Mouse (Mus musculus): ENCODE measurements around the gene Usp33.

The Usp33 gene

DNA sequence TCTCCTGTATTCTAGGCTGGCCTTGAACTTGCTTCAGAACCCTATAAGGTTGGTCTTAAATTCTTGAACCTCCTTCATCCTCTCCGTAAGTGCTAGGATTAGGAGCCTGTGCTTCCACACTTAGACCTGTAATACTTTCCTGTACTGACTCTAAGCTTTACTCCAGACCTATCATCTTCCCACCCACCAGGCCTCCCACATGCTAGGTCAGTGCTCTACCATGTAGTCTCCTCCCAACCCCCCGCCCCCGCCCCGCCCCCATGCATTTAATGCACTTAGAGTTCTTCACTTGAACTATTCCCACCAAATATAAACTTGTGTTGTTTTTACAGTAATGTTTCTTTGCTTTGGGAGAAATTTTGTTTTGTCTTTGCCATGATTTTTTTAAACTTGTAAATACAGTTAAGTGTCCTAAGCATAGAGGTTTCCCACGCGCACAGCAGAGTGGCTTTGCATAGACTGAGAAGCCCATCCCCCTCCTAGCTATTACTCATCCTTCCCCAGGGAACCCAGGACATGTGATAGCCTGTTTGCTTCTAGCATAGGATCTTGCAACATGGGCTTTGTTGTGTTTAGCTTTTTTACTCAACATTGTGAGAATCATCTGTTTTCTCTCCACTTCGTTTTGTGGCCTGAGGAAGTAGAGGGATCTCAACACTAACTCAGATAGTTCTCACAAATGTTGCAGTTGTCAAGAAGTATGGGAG lies 55.8 kb downstream of the Usp33 start:
- peak; percentile 41 for DNase-seq (ENCODE audit: low read depth, low spot score)

DNA sequence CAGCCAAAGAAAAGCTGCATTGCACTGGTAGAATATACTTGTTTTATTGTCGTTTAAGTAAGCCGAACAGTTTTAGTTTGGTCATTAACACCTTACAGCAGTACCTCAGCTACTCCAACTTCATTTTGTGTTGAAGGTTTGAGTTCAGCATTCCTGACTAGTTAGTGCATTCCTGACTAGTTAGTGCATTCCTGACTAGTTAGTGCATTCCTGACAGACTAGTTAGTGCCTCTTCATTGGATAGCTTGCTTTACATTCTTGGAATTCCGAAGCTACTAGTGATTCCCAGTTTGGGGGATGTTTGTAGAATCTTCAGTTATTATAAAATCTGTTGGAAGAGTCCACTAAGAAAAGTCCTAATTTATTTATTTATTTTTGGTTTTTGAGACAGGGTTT lies 56.4 kb downstream of the Usp33 start:
- peak; percentile 52 for DNase-seq (ENCODE audit: low read depth, low spot score)

DNA sequence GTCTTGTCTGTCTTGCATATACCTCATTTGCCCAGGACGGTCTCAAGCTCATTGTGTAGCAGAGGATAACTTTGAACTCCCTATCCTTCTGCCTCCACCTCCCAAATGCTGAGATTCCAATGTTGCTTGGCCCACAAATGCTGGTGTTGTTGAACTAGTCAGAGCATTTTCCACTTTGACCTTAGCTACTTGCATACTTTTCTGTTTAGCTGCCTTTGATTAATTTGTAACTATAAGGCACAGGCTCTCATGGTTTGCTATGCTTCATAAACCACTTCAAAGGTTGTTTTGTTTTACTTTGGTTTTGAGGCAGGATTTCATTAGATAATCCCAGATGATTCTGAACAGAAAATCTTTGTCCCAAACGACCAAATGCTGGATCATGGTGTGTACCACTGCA lies 57.5 kb downstream of the Usp33 start:
- no peak for DNase-seq (ENCODE audit: low read depth, low spot score)

DNA sequence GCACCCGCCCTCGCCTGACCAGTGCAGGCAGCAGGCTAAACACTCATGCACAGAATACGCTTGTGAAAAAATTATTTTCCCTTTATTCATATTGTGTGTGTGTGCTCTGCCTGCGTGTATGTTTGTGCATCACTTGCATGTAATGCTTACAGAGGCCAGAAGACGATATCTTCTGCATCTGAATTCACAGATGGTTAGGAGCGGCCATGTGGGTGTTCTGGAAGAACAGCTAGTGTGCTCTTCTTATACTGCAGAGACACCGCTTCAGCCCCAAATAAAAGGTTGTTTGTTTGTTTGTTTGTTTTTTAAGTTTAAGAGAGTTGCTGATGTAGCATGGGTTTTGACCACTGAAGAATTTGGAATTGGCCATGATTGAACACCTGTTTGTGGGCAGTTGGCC lies 59.1 kb downstream of the Usp33 start:
- DNase-seq (ENCODE audit: low read depth, low spot score) = no peak

DNA sequence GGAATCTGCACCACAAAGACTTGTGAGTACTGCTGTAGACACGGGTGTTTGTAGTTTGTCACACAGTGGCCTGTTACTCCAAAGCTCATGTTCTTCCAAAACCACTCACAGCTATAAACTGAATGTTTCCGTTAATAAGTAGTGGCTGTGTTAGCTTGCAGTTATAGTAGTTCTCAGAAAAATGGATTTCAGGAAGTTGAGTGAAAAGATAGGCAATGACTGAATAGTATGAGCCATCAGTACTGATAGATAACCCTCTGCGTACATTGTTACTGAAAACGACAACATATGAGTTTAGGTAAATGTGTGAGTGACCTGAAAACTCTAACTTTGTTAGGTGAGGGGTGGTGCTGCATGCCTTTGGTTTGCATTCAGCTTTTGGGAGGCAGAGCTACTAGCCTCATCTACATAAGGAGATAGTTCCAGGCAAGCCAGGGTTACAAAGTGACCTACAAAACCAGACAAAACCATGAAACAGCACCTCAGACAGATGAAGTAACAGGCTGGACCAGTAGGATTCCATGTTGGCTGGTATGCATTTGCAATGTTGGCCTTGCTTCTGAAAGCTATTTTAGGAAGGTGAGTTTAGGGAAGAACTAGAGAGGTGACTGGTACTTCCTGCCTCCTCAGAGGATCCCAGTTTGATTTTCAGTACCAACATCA lies 59.8 kb downstream of the Usp33 start:
- DNase-seq (ENCODE audit: low read depth, low spot score) = peak; percentile 59

DNA sequence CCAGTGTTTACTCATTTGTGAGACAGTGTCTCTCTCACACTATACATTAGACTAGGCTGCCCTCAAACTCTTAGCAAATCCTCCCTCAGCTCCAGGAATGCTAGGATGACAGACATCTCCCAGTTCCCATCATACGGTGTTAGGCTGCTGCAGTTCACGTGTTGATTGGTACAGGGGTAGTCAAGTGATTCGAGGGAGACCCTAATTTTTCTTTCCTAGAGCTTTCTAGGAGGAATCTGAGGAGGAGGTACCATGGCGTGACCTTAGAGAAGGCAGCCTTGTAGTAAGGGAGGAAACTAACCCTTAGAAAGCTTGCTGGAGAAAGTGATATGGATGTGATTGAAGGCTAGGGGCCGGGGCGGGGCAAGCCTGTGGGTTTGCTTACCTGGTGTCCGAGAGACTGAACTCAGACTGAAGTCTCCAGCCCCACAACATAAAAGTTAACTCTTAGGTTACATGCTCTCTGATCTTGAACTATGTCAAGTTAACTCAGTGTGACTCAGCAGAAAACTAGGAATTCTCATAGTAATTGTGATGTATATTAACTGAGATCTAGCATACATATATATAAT lies 64.8 kb downstream of the Usp33 start:
- no peak for DNase-seq (ENCODE audit: low read depth, low spot score)

DNA sequence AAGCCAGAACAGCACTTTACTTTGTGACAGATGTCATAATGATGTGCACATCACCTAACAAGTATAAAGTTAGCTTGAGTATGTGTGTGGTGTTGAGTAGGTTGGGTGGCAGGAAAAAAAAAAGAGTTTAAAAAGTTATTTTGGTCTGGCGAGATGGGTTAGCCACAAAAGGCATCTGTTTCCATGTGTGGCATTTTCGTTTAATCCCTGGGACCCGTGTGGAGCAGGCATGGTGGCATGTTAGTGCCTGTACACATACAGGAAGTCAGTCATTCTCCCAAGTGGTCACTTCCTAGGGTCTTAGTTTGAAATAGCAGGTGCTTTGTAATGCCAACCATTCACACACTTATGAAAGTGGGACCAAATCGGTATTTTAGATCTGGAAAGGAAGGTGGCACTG lies 66.1 kb downstream of the Usp33 start:
- DNase-seq (ENCODE audit: low read depth, low spot score) = no peak

DNA sequence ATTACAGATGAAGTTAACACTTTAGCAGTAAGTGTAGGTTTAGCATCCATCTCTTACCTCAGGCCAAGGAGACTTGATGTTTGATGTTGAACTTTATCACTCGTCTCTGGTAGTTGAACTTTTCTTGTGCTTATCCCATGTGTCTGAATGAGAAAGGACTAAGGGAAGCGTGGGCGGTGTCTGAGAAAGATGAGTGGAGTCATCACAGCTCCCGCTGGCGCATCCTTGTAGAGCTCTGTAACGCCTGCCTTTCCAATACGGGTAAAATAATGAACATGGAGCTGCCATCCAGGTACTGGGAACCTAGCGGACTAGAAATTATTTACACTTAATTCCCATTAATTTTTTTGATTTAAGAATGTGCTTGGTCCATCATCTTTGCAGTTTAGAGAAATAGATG lies 82.6 kb downstream of the Usp33 start:
- no peak for DNase-seq (ENCODE audit: low read depth, low spot score)

DNA sequence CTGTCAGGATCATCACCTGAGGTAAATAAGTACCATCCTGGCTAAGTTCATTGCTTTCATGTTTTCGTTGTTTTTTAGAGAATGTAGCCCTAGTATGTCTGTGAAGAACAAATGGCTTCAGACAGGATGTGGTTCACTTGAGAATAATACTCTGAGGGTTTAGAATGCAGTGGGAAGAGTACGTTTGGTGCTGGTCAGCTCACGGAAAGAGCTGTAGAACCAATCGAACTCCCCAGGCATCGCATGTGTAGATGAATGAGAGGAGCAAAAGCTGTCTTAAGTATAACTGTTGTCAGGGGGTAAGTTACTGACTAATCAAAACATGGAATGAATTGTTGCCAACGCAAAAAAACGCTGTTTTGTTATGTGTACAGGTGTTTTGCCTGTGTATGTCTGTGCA lies 86.4 kb downstream of the Usp33 start:
- DNase-seq (ENCODE audit: low read depth, low spot score) = no peak

DNA sequence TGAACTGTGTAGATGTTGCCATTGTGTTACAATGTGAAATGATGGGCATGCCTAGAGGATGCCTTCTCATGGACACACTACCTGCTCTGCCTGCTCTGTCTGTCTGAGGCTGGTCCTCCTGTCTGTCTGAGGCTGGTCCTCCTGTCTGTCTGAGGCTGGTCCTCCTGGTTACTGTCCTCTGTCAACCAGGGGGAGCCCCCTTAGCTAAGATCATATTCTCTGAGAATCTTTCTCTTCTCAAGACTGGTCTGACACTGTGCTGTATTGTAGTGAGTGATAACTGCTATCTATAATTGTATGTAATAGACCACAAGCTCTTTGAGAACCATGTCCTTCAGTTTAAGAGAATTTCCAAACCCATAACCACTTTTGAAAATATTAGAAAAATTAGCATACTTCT lies 89.3 kb downstream of the Usp33 start:
- no peak for DNase-seq (ENCODE audit: low read depth, low spot score)

DNA sequence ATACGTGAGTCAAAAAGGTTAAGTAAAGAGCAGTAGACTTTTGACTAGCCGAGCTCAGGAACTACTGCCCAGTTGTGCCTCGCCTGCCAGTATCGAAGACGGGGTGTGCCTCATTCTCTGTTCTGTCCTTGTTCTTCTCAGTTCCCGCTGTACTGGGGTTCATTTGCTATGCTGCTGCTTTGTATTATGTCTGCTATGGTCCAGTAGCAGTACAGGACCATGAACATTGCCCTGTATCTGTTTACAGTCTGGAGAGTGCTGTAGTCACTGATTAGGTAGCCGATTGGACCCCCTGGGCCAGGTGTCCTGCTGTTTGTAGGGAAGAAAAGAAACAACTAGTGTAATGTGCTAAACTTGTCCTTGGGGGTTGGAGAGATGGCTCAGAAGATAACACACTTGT lies 91.8 kb downstream of the Usp33 start:
- no peak for DNase-seq (ENCODE audit: low read depth, low spot score)

DNA sequence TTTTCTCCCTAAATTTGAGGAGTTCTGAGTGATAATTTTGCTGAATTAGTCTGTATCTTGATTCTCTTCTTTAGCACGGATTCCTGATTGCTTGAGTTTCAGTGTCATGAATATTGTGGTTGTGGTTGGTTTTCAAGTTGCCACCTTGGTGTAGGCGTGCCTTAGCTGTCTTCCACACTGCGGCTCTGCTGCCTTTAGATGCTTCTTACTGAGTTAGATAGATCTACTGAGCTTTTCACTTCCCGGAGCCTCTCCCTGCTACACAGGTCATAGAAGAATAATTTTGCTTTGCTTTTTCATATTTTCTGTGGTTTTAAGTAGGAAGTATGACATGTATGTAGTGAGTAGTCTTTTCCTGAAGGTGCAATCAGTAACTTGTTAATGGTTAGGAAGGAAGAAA lies 96.5 kb downstream of the Usp33 start:
- no peak for DNase-seq (ENCODE audit: low read depth, low spot score)

Data from R1 (cell line).